Mouse (Mus musculus) megakaryocyte-erythroid progenitor cell, adult 5-6 weeks (primary cell): ENCODE results near the gene Plekha1. TPM values are rescaled to one million over a fixed set of nuclear protein-coding genes. Genes with fewer than 3 reads are reported as not detected.

Experiments
- ATAC-seq: replicated peaks from 2 replicates; pipeline ENCODE4 v1.8.0; 2016; ENCODE audit warnings: mild to moderate bottlenecking, inconsistent platforms; ENCODE audit not compliant: severe bottlenecking, poor library complexity, low FRiP score, low TSS enrichment
- total RNA-seq, 2 experiments: library from RNA; stranded (forward) in 1 of 2; stranded (reverse) in 1 of 2; fragments of 200-1000, 215-1000 nt in 1 of 2; fragments of >200 nt in 1 of 2; fragmentation: Nextera tagmentation in 1 of 2; gene quantifications; 2 replicates each; pipeline ENCODE4 v1.2.3; 2014 to 2017

The Plekha1 gene
- total RNA-seq, 2 experiments from 2014 or later, result 1.2 to 3.0 TPM

DNA sequence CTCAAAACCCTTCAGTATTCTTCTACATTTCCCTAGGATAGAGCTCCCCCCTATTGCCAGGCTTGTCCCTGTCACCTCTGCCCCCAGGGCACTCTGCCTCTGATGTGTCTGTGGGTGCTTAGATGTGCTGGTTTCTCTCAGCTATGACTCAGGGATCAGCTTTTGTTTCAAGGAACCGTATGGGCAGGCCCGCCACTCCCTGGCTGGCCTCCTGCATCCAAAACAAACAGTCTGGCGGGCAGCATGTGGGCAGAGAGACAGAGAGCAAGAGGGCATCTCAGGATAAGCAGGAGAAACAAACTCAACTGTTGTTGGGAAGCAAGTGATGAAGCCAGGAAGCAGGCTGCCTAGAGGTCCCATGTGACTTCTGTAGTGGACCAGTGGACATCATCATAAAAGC lies 9.9 kb upstream of the Plekha1 start:
- ATAC-seq, result no peak

DNA sequence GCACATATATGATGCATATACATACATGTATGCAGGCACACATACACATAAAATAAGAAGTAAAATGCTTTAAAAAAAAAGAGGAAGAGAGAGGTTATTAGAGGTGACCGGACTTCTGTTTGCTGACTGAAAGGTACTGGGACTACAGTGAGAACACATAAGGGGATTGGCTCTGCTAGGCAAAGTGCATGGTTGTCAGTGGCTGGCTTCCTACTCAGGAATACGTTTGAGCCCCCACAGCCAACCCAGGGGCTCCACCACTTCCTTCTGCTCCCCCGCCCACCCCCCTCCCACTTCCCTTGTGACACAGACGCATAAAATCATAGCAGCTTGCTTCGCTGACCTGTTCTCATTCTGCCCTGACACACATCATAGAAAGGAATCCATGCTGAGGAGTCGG lies 7.6 kb upstream of the Plekha1 start:
- no peak for ATAC-seq

DNA sequence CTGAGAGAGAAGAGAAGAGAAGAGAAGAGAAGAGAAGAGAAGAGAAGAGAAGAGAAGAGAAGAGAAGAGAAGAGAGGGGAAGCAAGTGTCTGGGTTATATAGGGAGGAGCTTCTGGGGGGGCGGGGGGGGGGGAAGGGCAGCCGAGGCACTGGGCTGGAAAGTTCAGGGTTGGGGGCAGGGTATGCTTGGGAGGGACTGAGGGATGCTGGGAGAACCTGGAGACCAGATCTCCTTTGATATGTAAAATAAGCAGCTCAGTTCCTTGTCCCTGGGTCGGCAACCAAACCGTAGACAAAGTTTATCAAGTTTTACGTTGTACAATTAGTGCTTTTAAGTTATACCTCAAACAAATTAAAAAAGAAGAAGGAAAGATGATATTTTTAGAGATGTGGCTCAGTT lies 5.6 kb upstream of the Plekha1 start:
- ATAC-seq, result no peak

DNA sequence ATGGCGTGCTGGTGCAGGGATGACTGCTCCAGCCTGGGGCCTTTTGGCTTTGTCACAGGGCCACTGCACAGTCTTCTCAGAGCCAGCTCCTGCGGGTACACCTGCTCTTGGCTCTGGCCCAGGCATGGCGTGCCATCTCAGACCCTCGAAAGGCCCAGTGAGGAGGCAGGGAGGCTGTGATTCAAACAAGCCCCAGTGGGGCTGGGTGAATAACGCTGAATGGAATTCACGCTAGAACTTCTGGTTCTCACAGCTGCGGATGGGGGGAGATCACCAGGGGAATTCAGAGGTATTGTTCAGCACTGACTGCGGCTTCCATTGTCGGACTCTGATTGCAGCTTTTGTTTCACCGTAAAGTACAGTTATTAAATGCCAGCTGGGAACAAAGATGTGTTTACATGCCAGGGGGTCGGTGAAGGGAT lies 4.8 kb upstream of the Plekha1 start:
- no peak for ATAC-seq

DNA sequence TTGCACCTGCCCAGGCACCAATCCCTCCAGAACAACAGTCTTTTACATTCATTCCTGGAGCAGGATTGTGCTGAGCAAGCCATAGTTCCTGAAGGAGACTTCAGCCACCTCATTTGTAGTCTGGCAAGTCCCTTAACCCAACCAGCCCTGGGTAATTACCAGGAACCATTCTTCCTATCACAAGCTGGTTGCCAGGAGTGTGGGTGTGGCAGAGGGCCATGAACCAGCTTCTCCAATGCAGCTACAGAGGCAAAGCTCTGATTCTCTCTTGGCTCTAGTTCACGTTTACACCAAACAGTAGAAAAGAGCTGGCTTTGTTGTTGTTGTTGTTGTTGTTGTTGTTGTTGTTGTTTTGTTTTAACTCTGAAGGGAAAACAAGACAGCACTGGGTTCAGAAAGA lies 3.1 kb upstream of the Plekha1 start:
- ATAC-seq, result no peak

DNA sequence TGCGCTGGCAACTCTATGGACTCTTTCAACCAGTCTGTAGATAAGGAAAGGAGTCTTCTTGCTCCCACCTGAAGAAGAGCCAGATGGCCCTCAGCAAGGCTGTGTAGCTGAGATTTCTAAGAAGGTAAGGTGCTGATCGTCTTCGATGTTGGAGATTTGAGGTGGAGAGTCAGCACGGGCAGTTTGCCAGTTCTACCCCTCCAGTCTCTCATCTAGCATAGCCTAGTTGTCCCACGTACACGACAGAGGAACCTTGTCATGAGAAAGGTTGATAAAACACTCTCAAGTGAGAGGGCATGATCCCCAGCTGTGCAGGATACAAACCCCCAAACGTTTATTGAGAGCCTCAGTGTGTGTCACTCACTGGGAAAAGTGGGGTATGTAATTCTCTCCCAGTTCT lies 845 bp upstream of the Plekha1 start:
- no peak for ATAC-seq

DNA sequence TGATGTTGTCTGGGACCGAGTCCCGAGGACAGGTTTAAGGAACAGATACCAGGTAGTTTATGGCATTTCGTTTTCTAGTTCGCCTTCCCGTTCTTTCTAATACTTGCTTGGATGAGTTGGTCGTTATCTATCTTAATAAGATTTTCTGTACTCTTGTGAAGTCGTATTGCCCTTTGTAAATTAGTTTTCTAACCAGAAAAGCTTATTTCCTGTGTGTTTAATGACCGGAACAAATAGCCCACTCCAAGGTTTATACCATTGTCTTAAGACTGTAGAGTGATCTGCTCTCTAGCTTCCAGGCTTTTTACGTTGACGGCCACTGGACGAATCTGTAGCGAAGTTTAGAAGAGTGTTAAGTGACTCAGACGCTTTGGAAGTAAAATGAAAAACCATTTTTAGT lies 1.1 kb downstream of the Plekha1 start:
- no peak for ATAC-seq

DNA sequence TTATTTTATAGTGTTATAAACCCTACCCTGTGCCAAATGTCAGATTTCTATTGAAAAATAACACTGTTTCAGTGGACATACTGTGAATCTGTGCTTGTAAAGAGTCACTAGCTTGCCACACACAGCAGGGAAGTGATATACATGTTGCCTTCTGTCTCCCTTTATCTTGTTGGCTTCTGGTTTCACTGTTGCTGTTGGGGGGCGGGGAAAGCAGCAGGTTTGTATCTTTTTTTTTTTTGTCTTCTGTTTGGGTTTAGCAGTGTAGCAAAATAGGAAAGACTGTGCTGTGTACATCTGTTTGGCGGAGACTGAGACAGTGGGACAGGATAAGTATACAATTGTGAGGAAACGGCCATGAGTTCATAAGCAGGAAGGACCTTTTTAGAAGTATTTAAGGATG lies 1.7 kb downstream of the Plekha1 start:
- ATAC-seq, result no peak

DNA sequence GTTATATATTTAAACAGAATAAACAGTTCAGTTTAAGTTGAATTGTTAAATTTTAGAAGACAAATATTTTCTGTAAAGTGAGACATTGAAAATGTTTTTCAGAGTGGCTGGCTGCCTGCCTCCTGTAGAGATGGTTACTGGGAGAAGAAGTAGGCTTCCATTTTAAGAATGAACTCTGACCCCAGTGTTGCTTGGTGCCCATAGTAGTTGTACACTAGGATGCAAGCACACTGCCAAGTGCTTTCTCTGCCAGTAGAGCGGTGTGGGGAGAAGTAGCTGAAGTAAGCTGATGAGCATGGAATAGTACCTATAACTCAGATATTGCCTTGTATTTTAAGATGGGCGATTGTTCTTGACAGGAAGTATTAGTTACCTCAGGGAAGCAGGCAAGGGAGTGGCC lies 18.6 kb downstream of the Plekha1 start:
- no peak for ATAC-seq

DNA sequence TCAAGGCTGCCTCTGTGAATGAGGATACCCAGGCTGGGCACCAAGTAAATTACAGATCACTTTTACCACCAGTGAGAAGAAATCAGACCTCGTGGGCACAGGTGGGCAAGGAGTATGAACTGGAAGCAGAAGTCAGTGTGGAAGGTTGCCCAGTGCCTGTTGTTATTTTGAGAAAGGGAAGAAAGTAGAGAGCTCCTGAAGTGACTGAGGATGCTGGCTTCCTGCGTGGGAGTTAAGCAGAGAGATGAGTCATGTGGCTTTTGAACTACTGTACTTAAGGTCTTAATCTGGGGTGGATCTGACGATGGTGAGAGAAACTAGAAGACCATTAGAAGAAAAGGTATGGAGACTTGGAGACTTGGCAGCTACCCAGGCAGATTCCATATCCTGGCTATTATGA lies 20.7 kb downstream of the Plekha1 start:
- no peak for ATAC-seq

DNA sequence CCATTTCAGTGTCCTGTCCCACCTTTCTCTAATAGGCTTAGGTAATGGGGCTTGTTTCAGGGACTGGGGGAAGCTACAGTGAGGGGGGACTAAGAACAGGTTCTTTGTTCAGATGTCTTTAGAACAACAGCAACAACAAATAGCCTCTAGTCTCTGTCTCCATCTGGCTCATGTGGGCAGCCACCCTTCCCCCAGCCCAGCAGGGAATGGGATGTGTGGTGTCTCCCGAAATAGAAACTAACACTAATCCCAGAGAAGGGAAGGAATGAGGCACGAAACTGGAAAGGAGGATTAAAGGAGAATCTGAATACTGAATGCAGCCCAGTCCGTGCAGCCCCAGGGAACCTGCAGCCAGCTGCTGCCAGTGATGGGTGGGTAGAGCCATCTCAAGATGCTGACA lies 22.4 kb downstream of the Plekha1 start:
- ATAC-seq, result no peak

DNA sequence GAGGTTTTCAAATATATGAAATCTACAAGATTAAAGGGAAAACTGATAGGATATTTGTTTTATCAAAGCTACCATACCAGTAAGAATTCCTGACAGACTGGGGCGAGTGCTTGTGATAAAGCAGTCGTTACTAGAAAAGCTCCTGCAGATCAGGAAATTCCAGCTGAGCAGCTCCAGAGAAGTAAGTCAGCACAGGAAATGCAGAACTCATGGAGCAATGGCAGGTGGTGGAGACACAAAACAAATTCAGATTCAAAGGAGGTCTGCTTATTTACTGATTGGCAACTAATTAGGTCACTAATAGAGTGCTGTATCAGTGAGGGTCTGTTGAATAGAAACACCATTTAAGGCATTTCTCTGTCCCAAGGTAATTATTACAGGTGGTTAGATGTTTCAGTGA lies 25.3 kb downstream of the Plekha1 start:
- ATAC-seq, result no peak

DNA sequence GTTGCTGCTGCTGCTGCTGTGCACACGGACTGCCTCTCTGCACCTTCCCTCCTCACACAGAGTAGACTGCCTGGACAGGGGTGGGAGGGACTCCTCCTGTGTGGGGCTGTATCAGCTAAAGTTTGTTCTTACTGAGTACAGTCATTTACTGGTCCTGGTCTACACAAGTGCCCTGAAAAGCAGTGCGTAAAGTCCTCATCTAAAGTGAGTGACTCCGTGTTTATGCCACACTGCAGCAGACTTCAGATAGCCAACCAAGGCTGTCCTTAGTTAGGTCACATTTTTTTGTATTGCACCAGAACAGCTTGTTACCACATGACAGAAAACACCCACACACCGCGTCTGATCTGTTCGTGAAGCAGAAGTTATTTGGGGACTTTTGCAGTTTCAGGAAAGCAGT lies 27.4 kb downstream of the Plekha1 start:
- no peak for ATAC-seq

DNA sequence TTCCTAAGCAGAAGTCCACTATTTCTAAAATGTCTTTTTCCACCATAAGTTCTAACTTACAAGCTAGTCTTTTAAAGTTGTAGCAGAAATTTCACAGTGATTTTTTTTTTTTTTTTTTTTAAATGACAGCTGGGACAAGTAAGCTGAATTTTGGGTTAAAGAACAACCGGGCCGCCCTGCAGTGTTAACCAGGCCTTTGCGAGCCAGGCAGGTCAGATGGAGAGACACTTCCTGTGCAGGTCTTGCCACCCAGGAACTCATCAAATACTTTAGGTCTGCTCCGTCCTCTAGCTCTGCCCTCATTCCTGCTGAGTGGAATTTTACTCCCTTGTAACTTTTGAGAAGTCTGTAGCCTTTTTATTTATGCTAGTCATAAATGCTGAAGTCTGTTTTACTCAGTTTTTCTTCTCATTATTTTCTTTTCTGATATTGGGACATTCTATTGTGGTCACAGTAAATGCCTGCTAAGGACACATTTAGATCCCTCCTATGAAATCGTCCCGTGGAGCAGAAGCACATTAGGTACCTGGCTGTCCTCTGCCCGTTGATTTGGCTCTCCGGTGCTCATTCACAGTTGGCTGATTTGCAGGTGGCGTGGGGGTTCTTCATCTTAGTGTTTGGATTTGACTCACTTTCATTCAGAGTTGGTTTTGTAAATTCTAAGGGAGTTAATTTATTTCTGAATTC lies 29.5 kb downstream of the Plekha1 start:
- ATAC-seq, result no peak

DNA sequence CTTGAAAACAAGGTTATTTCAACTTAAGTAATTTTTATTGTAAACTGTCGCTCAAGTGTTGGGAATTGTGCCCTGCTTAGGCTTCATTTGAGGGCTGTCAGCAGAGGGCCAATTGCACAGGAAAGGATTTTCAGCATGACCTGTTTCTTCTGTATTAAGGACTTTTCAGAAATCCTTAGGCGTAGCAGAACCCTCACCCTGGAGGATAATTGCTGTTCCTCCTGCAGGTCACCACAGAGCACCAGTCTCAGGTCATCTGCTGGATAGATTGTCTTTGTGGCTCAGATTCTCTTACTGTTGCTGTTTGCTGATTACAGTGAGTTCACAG lies 30.0 kb downstream of the Plekha1 start:
- no peak for ATAC-seq

DNA sequence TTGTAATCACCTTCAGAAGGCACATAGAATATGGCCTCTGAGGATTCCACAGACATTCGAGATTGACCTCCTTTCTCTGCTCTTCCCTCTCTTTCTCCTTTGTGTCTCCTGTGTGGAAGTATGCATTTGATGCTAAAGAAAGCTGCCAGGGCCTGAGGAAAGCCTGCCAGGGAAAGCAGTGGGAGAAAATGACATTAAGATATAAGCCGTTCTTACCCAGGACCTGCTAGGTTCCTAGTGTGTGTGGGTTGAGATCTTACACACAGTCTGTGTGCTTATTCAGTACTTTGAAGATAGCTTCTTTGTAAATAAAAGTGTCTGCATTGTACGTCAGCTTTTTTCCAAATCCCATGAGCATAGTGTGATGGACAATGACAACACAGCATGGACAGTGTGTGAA lies 30.5 kb downstream of the Plekha1 start:
- no peak for ATAC-seq

DNA sequence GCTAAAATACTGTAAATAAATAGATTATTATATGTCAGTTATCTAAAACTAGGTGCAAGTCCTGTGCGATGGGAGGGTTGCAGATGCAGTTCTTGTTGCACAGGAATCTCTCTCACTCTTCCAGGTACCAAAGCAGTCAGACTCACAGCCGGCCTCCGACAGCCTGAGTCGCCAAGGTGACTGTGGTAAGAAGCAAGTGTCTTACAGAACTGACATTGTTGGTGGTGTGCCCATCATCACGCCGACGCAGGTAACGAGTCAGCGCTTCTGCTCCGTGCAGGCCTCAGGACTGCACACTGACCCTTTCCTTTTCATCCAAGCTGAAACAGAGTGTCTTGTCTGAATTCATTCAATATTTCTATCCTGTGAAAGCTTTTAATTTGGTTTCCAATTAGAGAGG lies 31.6 kb downstream of the Plekha1 start:
- no peak for ATAC-seq

DNA sequence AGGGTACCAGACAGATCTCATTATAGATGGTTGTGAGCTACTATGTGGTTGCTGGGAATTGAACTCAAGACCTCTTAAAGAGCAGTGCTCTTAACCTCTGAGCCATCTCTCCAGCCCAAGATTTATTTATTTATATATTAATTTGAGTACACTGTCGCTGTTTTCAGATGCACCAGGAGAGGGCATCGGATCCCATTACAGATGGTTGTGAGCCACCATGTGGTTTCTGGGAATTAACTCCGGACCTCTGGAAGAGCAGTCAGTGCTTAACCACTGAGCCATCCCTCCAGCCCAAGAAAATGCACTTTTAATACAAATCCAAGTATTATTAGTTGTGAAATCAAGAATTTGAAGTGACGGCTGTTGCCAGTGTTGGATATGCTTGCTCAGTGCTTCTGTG lies 32.8 kb downstream of the Plekha1 start:
- no peak for ATAC-seq

DNA sequence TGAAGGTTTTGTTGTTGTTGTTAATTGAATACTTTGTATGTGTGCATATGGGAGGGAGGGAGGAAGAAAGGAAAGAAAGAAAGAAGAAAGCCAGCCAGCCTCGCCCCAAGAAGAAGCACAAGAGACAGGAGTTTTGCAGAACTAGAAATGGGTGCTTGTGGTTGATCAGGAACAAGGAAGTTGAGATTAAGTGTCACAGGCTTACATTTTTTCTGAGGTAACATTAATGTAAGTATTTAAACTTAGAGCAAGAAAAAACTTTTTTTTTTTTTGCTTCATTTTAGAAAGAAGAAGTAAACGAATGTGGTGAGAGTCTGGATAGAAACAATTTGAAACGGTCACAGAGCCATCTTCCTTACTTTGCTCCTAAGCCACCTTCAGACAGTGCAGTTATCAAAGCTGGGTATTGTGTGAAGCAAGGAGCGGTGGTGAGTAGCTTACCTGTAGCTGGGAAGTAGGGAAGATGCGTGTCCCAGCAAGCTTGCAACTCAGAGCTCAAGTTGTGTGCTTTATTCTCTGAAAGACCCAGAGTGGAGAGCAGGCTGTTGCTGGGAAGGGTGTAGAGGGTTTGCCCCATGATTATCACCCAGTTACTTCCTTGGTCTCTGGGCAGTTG lies 34.8 kb downstream of the Plekha1 start:
- no peak for ATAC-seq

DNA sequence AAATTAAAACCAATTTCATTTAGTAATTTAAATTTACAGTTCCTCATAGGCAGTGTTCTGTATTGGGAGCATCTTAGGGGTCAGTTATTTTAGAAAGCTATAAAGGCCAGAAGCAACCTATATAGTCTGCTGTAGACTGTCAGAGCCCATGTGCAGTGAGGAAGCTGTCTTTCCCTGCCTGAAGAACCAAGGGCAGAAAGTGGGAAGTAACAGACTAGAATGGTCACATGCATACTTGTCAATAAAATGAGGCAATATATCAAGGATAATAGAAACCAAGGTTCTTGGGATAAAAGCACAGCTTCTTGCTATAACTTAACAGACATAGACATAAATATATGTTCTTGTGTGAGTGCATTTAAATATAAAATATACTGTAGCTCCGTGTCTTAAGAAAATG lies 37.4 kb downstream of the Plekha1 start:
- no peak for ATAC-seq

DNA sequence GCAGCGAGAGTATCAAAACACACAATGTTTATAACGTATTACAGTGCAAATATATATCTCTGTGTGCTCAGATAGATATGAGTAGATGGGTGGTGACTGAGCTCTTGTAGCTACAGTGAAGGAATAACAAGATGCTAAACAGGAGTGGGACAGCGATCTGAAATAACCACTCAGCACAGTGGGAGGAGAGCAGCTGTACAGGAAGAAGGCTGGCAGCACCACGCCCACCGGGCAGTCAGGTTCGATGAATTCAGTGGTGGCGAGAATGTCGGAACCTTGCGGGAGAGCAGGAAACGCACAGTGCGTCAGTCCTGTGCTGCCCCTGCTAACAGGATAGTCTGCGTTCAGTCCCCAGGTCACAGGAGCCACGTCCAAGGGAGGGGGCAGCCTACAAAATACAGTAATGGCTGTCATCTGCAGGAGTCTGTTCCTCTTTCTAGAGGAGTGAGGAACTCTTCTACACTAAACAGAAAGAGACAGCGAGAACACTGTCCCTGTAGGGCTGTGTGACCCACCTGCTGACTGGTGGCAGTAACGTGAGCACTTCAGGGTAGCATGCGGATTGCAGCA lies 38.0 kb downstream of the Plekha1 start:
- ATAC-seq, result peak; percentile 96
